Mouse (Mus musculus) hindbrain, embryonic 14.5 days (tissue): ENCODE results near the gene BC004004. TPM values are rescaled to one million over a fixed set of nuclear protein-coding genes. Genes with fewer than 3 reads are reported as not detected.
"Not testable (repeated sequence)": the region's sequence is repeated elsewhere in the genome, so short reads cannot be mapped to it uniquely, and the experiment has no call there.

ENCODE experiments used
- ATAC-seq: fragments of 200-750 bp; cut with Nextera tagmentation; 2 replicates; pipeline ENCODE4 v1.8.0; 2017; ENCODE audit warnings: moderate number of reproducible peaks, mild to moderate bottlenecking, moderate TSS enrichment, moderate library complexity; ENCODE audit not compliant: low FRiP score
- DNase-seq: peaks from one replicate; pipeline ENCODE4 v3.0.0-alpha.2; 2015; ENCODE audit warnings: low spot score
- H3K27ac ChIP-seq: fragments of 300-500 bp; sonication (generic); 2 replicates; pipeline ENCODE4 v1.5.1; 2014; ENCODE audit warnings: mild to moderate bottlenecking, moderate library complexity
- H3K27me3 ChIP-seq: fragments of 300-500 bp; sonication (generic); 2 replicates; pipeline ENCODE4 v1.6.1; 2014; ENCODE audit warnings: mild to moderate bottlenecking, low read length, mixed read lengths; ENCODE audit not compliant: control insufficient read depth, insufficient read depth
- H3K36me3 ChIP-seq: fragments of 300-500 bp; sonication (generic); replicated peaks from 2 replicates; pipeline ENCODE4 v1.6.1; 2014; ENCODE audit not compliant: control insufficient read depth, insufficient read depth
- H3K4me1 ChIP-seq: fragments of 300-500 bp; sonication (generic); replicated peaks from 2 replicates; pipeline ENCODE4 v1.6.1; 2014; ENCODE audit warnings: antibody characterized with exemption, low read length, mixed read lengths; ENCODE audit not compliant: control insufficient read depth, insufficient read depth
- H3K4me2 ChIP-seq: fragments of 300-500 bp; sonication (generic); replicated peaks from 2 replicates; pipeline ENCODE4 v1.6.1; 2014; ENCODE audit warnings: mild to moderate bottlenecking, moderate library complexity
- H3K4me3 ChIP-seq: fragments of 300-500 bp; sonication (generic); replicated peaks from 2 replicates; pipeline ENCODE4 v1.5.1; 2014; ENCODE audit warnings: mild to moderate bottlenecking, low read length
- H3K9ac ChIP-seq: fragments of 300-500 bp; sonication (generic); 2 replicates; pipeline ENCODE4 v1.6.1; 2014
- H3K9me3 ChIP-seq: fragments of 300-500 bp; sonication (generic); 2 replicates; pipeline ENCODE4 v1.6.1; 2016; ENCODE audit warnings: low read length; ENCODE audit not compliant: control insufficient read depth
- WGBS: fragments of 180-500 bp; shearing (Covaris S2); extraction: QIAGEN DNeasy Blood & Tissue Kit; methylation state at CpG from one replicate; pipeline ENCODE4 v1.1.7; 2014; 5-methylcytosine and 5-hydroxymethylcytosine counted together
- polyA plus RNA-seq: library from polyadenylated mRNA; unstranded; fragments of >200 nt; fragmentation: Nextera tagmentation; extraction: Ambion mirVana; gene quantifications from 2 replicates; pipeline ENCODE4 v1.2.1, GENCODE M21; 2014

BC004004 gene
- polyA plus RNA-seq, 1 experiment from 2014 or later: 131 TPM

- 95% methylated on average over 12 of the region's 12 CpGs for WGBS
- no peak for ATAC-seq
- no peak for DNase-seq
- Histone ChIP-seq H3K9ac (no peak overlapping the region), H3K4me3 (no peak overlapping the region; the same call in 1 of the 2 replicates), H3K27me3 (no peaks in the 10 kb centered on the region), H3K36me3 (peaks cover 31% of the 10 kb centered on the region), H3K4me1 (peaks cover 37% of the 10 kb centered on the region), H3K4me2 (peak overlapping the region; percentile 68), H3K9me3 (no peaks in the 10 kb centered on the region), H3K27ac (no peak overlapping the region)
These were observed 76.7 kb downstream of the BC004004 start for GRCm38 (mm10) chr17:29345272-29345671.

GRCm38 (mm10) chr17:29346496-29347125 lies 78.0 kb downstream of the BC004004 start:
- no peaks in the 10 kb centered on the region for H3K9me3 ChIP-seq
- peaks cover 25% of the 10 kb centered on the region for H3K36me3 ChIP-seq
- no peaks in the 10 kb centered on the region for H3K27me3 ChIP-seq
- peak overlapping the region; percentile 95 for H3K9ac ChIP-seq
- peak overlapping the region; percentile 68 for H3K4me2 ChIP-seq
- 1% methylated on average over 11 of the region's 11 CpGs for whole genome bisulfite sequencing
- DNase-seq (peak; percentile 60), ATAC-seq (0 out of 2 replicates have a peak, but pooled peaks have one; percentile 22)
- H3K4me1 ChIP-seq: peaks cover 31% of the 10 kb centered on the region
- peak overlapping the region; percentile 93 for H3K4me3 ChIP-seq
- H3K27ac ChIP-seq: peak overlapping the region; percentile 93

GRCm38 (mm10) chr17:29347126-29347644 lies 78.6 kb downstream of the BC004004 start:
- Histone ChIP-seq H3K9me3 (no peaks in the 10 kb centered on the region), H3K27me3 (no peaks in the 10 kb centered on the region), H3K4me1 (peaks cover 25% of the 10 kb centered on the region), H3K9ac (peak overlapping the region; percentile 95), H3K4me3 (peak overlapping the region; percentile 93), H3K36me3 (peaks cover 21% of the 10 kb centered on the region), H3K27ac (peak overlapping the region; percentile 93), H3K4me2 (peak overlapping the region; percentile 68)
- ATAC-seq (peak; percentile 47), DNase-seq (no peak)
- WGBS: under 1% methylated on average over 45 of the region's 45 CpGs

GRCm38 (mm10) chr17:29347645-29348256 lies 79.2 kb downstream of the BC004004 start, which contains the start of gene Mtch1:
TSS of gene Mtch1 (minus strand) at chr17:29347934.
- H3K9ac ChIP-seq: peak within 1 kb of the TSS; percentile 95
- peak; percentile 93 for ATAC-seq
- H3K4me2 ChIP-seq: peak within 1 kb of the TSS; percentile 68
- no peaks in the 10 kb centered on the region for H3K27me3 ChIP-seq
- peak within 1 kb of the TSS; percentile 93 for H3K27ac ChIP-seq
- H3K4me1 ChIP-seq: peaks cover 22% of the 10 kb centered on the region
- whole genome bisulfite sequencing: 1% methylated on average over 44 of the region's 53 CpGs
- DNase-seq: peak; percentile 97
- H3K4me3 ChIP-seq: peak within 1 kb of the TSS; percentile 93
- H3K36me3 ChIP-seq: peaks cover 16% of the 10 kb centered on the region
- no peaks in the 10 kb centered on the region for H3K9me3 ChIP-seq

- DNase-seq (no peak), ATAC-seq (no peak)
- Histone ChIP-seq H3K4me2 (no peak overlapping the region), H3K9me3 (no peaks in the 10 kb centered on the region), H3K9ac (no peak overlapping the region), H3K27me3 (no peaks in the 10 kb centered on the region), H3K36me3 (peaks cover 3% of the 10 kb centered on the region), H3K4me1 (peaks cover 22% of the 10 kb centered on the region), H3K27ac (no peak overlapping the region), H3K4me3 (no peak overlapping the region)
- WGBS: 73% methylated on average over 2 of the region's 2 CpGs
These were observed 80.4 kb downstream of the BC004004 start for GRCm38 (mm10) chr17:29348996-29349395.

GRCm38 (mm10) chr17:29351056-29351455 lies 82.5 kb downstream of the BC004004 start:
- H3K4me1 ChIP-seq: peaks cover 24% of the 10 kb centered on the region
- not testable (repeated sequence) for DNase-seq, H3K4me2 ChIP-seq, H3K27me3 ChIP-seq, H3K9me3 ChIP-seq, H3K4me3 ChIP-seq, H3K36me3 ChIP-seq, H3K27ac ChIP-seq, H3K9ac ChIP-seq, ATAC-seq
- WGBS: 59% methylated on average over 5 of the region's 5 CpGs

- H3K4me1 ChIP-seq: peaks cover 29% of the 10 kb centered on the region
- H3K9ac ChIP-seq: peak overlapping the region; percentile 63
- H3K27ac ChIP-seq: peak overlapping the region; percentile 96
- H3K36me3 ChIP-seq: no peaks in the 10 kb centered on the region
- WGBS: 12% methylated on average over 5 of the region's 5 CpGs
- ATAC-seq (peak; percentile 59; the same call in 1 of the 2 replicates), DNase-seq (peak; percentile 45)
- no peak overlapping the region for H3K4me3 ChIP-seq
- no peaks in the 10 kb centered on the region for H3K9me3 ChIP-seq
- H3K4me2 ChIP-seq: peak overlapping the region; percentile 73
- H3K27me3 ChIP-seq: no peaks in the 10 kb centered on the region
These were observed 86.9 kb downstream of the BC004004 start for GRCm38 (mm10) chr17:29355461-29355840.

GRCm38 (mm10) chr17:29355841-29356478 lies 87.4 kb downstream of the BC004004 start:
- Histone ChIP-seq H3K9me3 (no peaks in the 10 kb centered on the region), H3K4me2 (peak overlapping the region; percentile 73), H3K27ac (peak overlapping the region; percentile 96), H3K36me3 (no peaks in the 10 kb centered on the region), H3K4me1 (peaks cover 29% of the 10 kb centered on the region), H3K9ac (peak overlapping the region; percentile 63), H3K4me3 (peak overlapping the region; percentile 29), H3K27me3 (no peaks in the 10 kb centered on the region)
- peak; percentile 53 for DNase-seq
- 5% methylated on average over 17 of the region's 17 CpGs for WGBS
- peak; percentile 56 for ATAC-seq

- Histone ChIP-seq H3K4me2 (peak overlapping the region; percentile 73), H3K4me3 (peak overlapping the region; percentile 29), H3K27me3 (no peaks in the 10 kb centered on the region), H3K4me1 (peaks cover 29% of the 10 kb centered on the region), H3K36me3 (no peaks in the 10 kb centered on the region), H3K9me3 (no peaks in the 10 kb centered on the region), H3K9ac (peak overlapping the region; percentile 63), H3K27ac (peak overlapping the region; percentile 96)
- WGBS: 3% methylated on average over 11 of the region's 11 CpGs
- DNase-seq (peak; percentile 82), ATAC-seq (peak; percentile 96)
These were observed 87.9 kb downstream of the BC004004 start for GRCm38 (mm10) chr17:29356479-29356856.
